Mouse (Mus musculus) ES-E14 (cell line): ENCODE measurements around the gene A830018L16Rik.

ENCODE experiments used
- CHD2 ChIP-seq: IDR thresholded peaks from 2 replicates; pipeline ENCODE4 v1.6.1; 2014; ENCODE audit warnings: mild to moderate bottlenecking, low read depth, low read length, inconsistent platforms
- HCFC1 ChIP-seq: IDR thresholded peaks from 2 replicates; pipeline ENCODE4 v1.6.1; 2012; ENCODE audit warnings: low read length, inconsistent platforms, borderline replicate concordance; ENCODE audit not compliant: insufficient read depth
- MAFK ChIP-seq: IDR thresholded peaks from 2 replicates; pipeline ENCODE4 v1.6.1; 2014; ENCODE audit warnings: mild to moderate bottlenecking, low read depth, low read length, inconsistent platforms; ENCODE audit not compliant: insufficient read depth
- ZC3H11A ChIP-seq: IDR thresholded peaks from 2 replicates; pipeline ENCODE4 v1.6.1; 2012; ENCODE audit warnings: low read depth, mild to moderate bottlenecking, inconsistent platforms, low read length, borderline replicate concordance
- ZNF384 ChIP-seq: IDR thresholded peaks from 2 replicates; pipeline ENCODE4 v1.6.1; 2012; ENCODE audit warnings: low read depth, low read length, inconsistent platforms

GRCm38 (mm10) chr1:11750065-11750464 is 336.2 kb downstream of the A830018L16Rik start:
- no peak for TF ChIP-seq HCFC1
- no peak for TF ChIP-seq ZC3H11A
- TF ChIP-seq MAFK, result no peak
- peak; percentile 91 for TF ChIP-seq ZNF384
- TF ChIP-seq CHD2, result no peak
